Mouse (Mus musculus) bone marrow macrophage, adult 2 months (primary cell): ENCODE measurements around the gene Cotl1.

Source experiments
- CTCF ChIP-seq: IDR thresholded peaks from 2 replicates; pipeline ENCODE4 v1.5.1; 2012; ENCODE audit warnings: low read depth, mild to moderate bottlenecking, low read length, moderate library complexity
- POLR2A ChIP-seq: IDR thresholded peaks from 2 replicates; pipeline ENCODE4 v1.6.1; 2012; ENCODE audit warnings: mild to moderate bottlenecking, low read depth, low read length, borderline replicate concordance

DNA sequence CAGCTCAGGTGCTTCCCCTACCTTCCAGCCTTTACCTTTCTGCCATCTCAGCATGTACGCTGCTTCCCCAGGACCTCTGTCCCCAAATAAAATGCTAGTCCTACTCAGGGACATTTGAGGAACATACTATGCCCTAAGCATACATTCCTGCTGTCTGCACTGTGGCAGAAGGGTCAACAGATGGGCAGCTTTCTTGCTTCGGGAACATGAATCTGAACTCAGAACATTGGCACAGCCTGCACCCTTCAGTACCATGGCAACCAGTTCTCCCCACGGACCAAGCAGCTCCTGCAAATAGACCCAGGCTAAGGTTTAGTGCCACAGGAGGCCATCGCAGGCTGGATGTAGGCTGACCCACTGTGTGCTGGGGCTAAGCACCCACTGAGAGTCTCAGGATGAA, 3.5 kb downstream of the Cotl1 start:
- no peak for TF ChIP-seq POLR2A
- TF ChIP-seq CTCF, result 0 out of 2 replicates have a peak, but pooled peaks have one; percentile 15
